Mouse (Mus musculus): ENCODE measurements around the gene Cav3.
A peak's percentile ranks its signal among the peaks of the same experiment; 100 is the strongest.

Cav3 gene

GRCm38 (mm10) chr6:112459341-112459749 is at the start of gene Cav3:
Gene Cav3, plus strand, starts transcription at chr6:112459505.
- DNase-seq (ENCODE audit: low spot score): peak; percentile 22

GRCm38 (mm10) chr6:112419333-112419732 is 40.0 kb upstream of the Cav3 start:
- DNase-seq (ENCODE audit: low spot score): no peak

DNA sequence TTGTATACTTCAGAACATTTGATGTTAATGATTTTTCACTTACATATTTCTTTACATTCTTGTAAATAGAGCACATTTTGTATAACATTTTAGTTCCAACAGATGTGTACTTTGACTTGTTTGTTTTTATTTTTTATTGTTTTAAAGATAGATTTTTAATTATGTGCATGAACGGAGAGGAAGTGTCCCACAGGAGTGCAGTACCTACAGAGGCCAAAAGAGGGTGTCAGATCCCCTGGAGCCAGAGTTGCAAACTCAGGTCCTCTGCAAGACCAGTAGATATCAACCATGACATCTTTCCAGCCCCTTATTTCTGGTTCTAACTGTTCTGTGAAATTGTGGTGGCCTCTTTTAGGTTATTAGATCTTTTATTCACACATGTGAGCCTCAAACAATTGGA is 38.4 kb upstream of the Cav3 start:
- no peak for DNase-seq (ENCODE audit: low spot score)

DNA sequence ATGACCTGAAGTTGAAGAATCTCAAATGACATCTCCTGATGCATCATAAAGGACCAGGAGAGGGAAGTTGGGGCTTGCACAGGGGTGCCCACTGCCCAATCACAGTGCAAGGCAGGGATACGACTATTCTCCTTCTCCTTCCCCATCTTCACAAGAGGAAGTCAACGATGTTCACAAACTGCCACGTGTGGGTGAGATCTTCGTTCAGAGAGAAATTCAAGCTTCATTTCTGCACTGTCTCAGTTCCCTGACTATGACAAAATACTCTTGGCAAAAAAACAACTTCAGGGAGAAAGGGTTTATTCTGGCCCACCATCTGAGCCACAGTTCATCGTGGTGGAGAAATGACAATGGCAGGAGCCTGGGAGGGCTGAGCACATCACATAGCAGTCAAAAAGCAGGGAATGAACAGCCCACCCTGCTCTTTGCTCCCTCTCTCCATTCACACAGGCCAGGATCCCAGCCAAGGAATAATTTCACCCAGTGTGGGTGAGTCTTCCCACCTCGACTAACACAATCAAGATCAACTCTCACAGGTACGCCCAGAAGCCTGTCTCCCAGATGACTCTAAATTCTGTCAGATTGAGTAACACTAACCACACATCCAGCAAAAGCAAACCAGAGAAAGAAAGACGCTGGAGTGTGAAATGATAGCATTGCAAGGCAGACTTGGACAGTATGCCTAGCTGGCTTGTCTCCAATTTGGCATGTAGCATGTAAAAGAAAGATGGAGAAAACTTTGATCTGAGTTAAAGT is 35.4 kb upstream of the Cav3 start:
- DNase-seq (ENCODE audit: low spot score): no peak

DNA sequence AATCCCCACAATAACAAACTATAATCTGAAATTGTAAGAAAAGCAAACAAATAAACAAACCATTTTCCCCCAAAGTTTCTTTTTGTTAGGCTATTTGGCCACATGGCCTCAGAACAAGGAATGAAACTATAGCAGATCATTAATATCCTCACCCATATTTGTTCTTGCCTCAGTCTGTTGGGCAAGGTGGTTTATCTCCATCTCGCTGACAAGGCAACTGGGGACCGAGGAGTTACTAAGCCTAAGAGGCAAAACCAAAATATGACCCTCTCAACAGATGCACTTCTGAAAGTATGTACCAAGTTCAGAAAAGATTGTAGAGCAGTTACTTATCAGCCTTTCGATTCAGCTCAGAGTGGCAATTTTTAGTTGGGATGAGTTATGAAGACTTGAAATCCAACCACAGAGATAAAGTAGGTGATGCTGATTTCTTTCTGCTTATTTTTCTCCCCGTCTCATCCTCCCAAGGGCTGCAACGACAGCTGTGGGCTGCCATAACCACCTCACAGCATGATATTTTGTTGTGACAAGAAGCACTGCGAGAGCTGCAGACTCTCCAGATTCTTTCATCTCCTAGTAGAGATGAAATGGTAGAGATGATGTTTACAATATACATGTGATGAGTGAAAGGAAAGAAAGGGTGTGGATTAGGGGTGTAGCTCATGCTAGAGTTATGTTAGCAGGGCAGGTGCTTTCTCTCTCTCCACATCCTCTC is 33.1 kb upstream of the Cav3 start:
- no peak for DNase-seq (ENCODE audit: low spot score)

GRCm38 (mm10) chr6:112445675-112446074 is 13.6 kb upstream of the Cav3 start:
- no peak for DNase-seq (ENCODE audit: low spot score)

- no peak for DNase-seq (ENCODE audit: low spot score)
These were observed 2.2 kb downstream of the Cav3 start for GRCm38 (mm10) chr6:112461459-112461858.

GRCm38 (mm10) chr6:112463331-112463730 is 4.0 kb downstream of the Cav3 start:
- no peak for DNase-seq (ENCODE audit: low spot score)

- no peak for DNase-seq (ENCODE audit: low spot score)
These were observed 6.1 kb downstream of the Cav3 start for GRCm38 (mm10) chr6:112465441-112465840.

DNA sequence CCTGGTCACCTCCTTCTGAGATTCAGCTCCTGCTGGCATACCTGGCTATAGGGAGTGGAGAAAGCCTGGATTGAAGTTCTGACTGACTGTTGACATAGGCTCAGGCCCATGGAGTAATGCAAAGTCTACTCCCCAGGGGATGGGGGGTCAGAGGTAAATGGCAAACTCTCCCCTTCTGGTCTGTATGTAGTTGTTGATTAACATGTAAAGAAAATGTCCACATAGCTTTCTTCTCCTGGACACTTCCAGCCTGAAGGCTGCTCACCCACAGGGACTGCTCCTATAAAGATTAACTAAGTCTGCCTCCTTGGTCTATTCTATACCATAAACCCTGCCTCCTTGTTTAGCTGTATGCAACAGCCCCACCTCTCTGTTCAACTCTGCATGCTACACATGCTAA is 6.7 kb downstream of the Cav3 start:
- DNase-seq (ENCODE audit: low spot score): no peak

GRCm38 (mm10) chr6:112471644-112472043 is 12.3 kb downstream of the Cav3 start:
- no peak for DNase-seq (ENCODE audit: low spot score)

DNA sequence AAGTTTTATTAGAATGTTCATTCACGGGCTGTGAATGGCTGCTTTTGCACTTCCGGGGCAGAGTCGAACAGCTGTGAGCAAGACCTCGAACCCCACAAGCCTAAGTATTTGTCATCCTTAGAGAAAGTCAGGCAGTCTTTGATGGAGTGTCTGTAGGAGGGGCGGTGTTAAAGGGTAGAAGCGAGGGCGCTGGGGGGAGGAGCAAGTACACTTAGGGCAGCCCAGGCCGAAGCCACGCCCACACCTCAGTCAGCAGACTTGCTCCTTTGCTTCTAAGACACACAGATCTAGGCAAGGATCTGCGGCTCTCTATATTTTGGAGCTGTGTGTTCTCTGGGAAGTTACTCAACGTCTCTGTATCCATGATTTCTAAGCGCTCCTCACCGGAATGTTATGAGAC is 20.6 kb downstream of the Cav3 start:
- DNase-seq (ENCODE audit: low spot score): no peak

DNA sequence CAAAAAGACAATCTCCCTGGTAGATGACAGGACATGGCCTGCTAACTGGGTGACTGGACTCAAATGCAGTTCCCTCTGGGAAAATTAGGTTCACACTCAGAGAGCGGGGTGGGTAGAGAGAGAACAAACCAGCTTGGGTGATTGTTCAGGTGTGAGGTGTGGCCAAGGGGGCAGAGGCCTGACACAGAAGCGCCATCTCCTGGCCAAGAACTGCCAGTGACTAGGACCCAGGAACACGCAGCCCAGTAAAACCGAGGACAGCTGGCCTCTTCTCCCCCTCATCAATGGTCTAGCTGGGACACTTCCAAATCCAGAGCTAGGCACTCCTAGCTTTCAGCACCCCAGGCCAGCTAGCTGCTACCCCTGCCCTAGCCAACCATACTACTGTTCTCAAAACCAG is 25.0 kb downstream of the Cav3 start:
- DNase-seq (ENCODE audit: low spot score): peak; percentile 29

DNA sequence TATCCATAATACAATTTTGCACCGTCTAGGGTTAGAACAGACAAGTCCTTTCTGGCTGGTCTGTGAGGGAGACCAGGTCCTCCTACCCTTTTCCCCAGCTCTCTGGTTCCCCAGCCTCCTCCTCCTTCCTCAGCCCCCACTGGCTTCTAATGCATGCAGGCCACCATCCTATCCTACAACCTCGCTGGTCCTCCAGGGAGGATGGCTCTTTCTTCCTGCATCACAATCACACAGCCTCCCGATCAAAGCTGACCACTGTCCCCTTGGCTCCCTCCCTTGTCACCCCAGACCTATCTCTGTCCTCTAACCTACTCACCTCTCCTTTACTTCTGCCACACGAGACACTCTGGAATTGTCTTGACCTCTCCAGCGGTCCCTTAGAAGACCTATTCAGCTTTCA is 28.7 kb downstream of the Cav3 start:
- no peak for DNase-seq (ENCODE audit: low spot score)

DNA sequence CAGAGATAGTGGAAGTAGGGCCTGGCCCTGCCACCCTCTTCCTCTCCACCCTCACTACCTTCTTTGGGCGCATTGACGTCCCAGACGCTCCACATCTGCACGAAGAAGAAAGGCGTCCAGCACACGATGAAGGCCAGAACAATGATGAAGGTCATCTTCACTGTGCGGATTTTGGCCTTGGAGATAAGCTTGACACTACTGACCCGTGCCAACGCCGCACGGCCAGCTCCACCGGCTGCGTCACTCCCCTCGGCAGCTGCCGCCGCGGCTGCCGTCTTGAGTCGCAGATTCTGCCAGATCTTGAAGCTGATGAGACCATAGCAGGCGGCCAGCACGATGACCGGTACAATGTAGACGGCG is 29.5 kb downstream of the Cav3 start:
- DNase-seq (ENCODE audit: low spot score): no peak

- DNase-seq (ENCODE audit: low spot score): no peak
These were observed 30.0 kb downstream of the Cav3 start for GRCm38 (mm10) chr6:112489181-112489909.

- no peak for DNase-seq (ENCODE audit: low spot score)
These were observed 30.7 kb downstream of the Cav3 start, which contains the start of gene Oxtr for GRCm38 (mm10) chr6:112489910-112490559. Gene Oxtr, minus strand, starts transcription at chr6:112489943.

DNA sequence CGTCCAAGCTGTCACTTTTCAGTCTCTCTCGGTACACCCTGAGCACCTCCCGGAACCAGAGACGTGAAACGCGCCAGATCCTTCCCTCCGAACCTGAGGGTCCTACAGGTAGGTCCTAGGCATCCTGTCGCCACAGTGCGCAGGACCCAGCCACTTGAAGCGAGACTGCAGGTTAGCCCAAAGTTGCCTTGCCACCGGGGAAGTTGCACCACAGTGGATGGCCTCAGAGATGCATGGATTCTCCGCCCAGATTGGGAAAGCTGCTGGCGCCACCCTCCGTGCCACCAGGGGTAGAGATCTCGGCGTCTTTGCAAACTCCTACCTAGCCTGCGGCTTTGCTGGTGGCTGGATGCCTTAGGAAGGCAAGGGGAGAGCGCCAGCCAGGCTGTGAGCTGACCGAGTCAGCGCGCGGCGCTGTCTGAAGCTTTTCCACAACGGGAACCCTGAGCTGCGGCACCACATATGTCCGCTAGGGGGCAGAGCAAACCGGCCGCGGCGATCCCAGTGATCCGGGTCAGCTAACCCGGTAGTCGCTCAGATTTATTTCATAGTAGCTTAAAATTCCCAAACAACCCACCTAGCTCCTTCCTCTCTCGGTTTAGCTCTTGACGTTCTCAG is 31.4 kb downstream of the Cav3 start:
- peak; percentile 87 for DNase-seq (ENCODE audit: low spot score)

DNA sequence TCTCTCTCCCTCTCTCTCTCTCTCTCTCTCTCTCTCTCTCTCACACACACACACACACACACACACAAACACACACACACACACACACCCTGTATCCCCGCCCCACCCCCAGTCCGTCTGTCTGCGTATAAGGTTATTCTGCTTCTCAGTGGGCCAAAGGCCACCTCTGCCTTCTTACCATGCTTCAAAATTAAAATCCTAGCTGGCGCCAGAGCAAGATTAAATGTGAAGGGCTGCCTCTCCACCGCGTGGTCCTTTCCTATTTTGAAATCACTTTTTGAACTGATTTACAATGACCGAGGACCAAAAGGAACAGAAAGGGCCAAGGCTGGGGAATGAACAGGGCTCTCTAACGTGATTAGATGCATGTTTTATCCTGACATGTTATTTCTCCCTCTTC is 32.2 kb downstream of the Cav3 start:
- no peak for DNase-seq (ENCODE audit: low spot score)

- DNase-seq (ENCODE audit: low spot score): no peak
These were observed 33.4 kb downstream of the Cav3 start for GRCm38 (mm10) chr6:112492656-112493055.

DNA sequence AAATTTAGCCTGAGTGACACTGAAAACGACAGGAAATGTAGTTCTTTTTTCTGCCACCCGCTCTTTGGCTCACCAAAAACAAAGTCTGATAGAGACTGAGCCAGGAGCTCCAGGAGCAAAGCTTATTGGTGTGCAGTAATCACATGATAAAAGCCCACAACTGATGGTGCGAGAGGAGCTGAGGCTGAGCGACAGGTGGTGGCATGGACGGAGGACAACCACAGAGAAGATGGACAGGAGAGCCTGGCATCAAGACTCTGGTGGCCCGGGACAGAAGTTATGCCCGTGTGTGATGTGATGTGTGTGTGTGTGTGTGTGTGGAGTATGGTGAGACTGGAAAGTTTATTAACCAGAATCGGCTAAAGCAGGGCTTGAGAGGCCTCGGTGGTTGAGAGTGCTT is 34.1 kb downstream of the Cav3 start:
- no peak for DNase-seq (ENCODE audit: low spot score)

GRCm38 (mm10) chr6:112494620-112495081 is 35.3 kb downstream of the Cav3 start:
- no peak for DNase-seq (ENCODE audit: low spot score)
